Mouse (Mus musculus) embryonic facial prominence, embryonic 15.5 days (tissue): ENCODE measurements around the gene Fpgs. TPM values are rescaled to one million over a fixed set of nuclear protein-coding genes. Genes with fewer than 3 reads are reported as not detected.
A peak's percentile ranks its signal among the peaks of the same experiment; 100 is the strongest.

Experiments
- ATAC-seq: fragments of 200-750 bp; cut with Nextera tagmentation; 2 replicates; pipeline ENCODE4 v1.8.0; 2017; ENCODE audit warnings: low read depth, moderate TSS enrichment; ENCODE audit not compliant: insufficient number of reproducible peaks, low FRiP score, low TSS enrichment
- H3K27ac ChIP-seq: fragments of 300-500 bp; sonication (generic); replicated peaks from 2 replicates; pipeline ENCODE4 v1.5.1; 2015; ENCODE audit warnings: mild to moderate bottlenecking, inconsistent platforms
- H3K27me3 ChIP-seq: fragments of 300-500 bp; sonication (generic); 2 replicates; pipeline ENCODE4 v1.6.1; 2015; ENCODE audit warnings: inconsistent platforms
- H3K36me3 ChIP-seq: fragments of 300-500 bp; sonication (generic); 2 replicates; pipeline ENCODE4 v1.6.1; 2015; ENCODE audit warnings: mild to moderate bottlenecking, inconsistent platforms
- H3K4me1 ChIP-seq: fragments of 300-500 bp; sonication (generic); 2 replicates; pipeline ENCODE4 v1.6.1; 2015; ENCODE audit warnings: inconsistent platforms
- H3K4me2 ChIP-seq: fragments of 300-500 bp; sonication (generic); replicated peaks from 2 replicates; pipeline ENCODE4 v1.6.1; 2015; ENCODE audit warnings: mild to moderate bottlenecking, inconsistent platforms
- H3K4me3 ChIP-seq: fragments of 300-500 bp; sonication (generic); replicated peaks from 2 replicates; pipeline ENCODE4 v1.5.1; 2015; ENCODE audit warnings: mild to moderate bottlenecking, inconsistent platforms
- H3K9ac ChIP-seq: fragments of 300-500 bp; sonication (generic); 2 replicates; pipeline ENCODE4 v1.6.1; 2015; ENCODE audit warnings: inconsistent platforms
- H3K9me3 ChIP-seq: fragments of 300-500 bp; sonication (generic); replicated peaks from 2 replicates; pipeline ENCODE4 v1.6.1; 2016; ENCODE audit warnings: inconsistent platforms
- WGBS: fragments of 180-500 bp; shearing (Covaris S2); methylation state at CpG from one replicate; pipeline ENCODE4 v1.1.7; 2015; 5-methylcytosine and 5-hydroxymethylcytosine counted together
- polyA plus RNA-seq: library from polyadenylated mRNA; unstranded; fragments of >200 nt; fragmentation: Nextera tagmentation; extraction: Ambion mirVana; gene quantifications from 2 replicates; pipeline ENCODE4 v1.2.1, GENCODE M21; 2015

The Fpgs gene
- polyA plus RNA-seq, 1 experiment from 2014 or later: 33.2 TPM

DNA sequence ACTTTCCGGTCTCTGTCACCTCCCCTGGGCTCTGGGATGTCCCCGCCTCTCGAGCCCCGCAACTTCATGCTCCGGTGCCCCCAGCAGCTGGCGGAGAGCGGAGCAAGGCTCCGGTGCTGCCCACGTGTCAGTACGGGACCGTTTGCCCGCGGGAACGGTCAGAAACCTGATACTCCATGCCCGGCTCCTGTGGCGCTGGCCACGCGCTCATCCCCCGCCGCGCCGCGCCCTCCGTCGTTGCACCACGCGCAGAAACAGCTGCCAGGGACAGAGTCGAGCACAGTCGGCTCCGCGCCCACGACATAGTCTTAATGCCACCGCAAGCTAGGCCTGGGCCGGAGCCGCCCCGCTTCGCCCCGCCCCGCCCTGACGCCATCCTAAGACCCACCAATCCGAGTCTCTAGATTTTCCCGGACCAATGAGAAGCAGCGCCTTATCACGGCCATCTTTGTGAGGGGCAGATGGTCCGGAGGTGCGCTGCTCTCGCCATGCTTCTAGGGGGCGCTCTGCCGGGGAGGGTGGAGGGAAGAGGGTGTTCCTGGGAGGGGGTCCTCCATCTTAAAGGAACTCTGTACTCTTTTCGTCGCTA is 10.0 kb downstream of the Fpgs start:
- peak; percentile 98 for ATAC-seq

DNA sequence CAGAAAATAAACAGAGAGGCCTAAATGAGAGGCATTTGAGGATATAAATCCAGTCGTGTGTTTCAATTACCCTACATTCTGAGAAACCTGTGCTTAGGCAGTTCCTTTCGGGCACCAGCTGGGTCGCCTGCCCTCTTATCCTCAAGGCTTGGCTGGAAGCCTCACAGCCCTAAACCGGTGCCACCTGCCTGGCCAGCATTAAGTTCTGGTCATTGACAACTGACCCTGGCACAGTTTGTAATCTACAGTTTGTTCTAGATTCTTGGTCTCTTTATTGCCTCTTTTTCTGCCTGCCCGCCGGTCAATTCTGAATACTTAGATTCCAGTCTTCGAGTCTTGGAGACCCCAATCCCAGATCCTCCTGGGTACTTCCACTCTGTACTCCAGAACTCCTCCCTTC is 10.7 kb downstream of the Fpgs start:
- no peaks in the 10 kb centered on the region for H3K9me3 ChIP-seq
- no peak for ATAC-seq
- H3K36me3 ChIP-seq: 0 out of 2 replicates have a peak, but pooled peaks cover 6% of the 10 kb centered on the region
- peak overlapping the region; percentile 88 for H3K4me3 ChIP-seq
- peak overlapping the region; percentile 84 for H3K9ac ChIP-seq
- H3K27ac ChIP-seq: peak overlapping the region; percentile 92
- peaks cover 24% of the 10 kb centered on the region for H3K4me1 ChIP-seq
- H3K27me3 ChIP-seq: no peaks in the 10 kb centered on the region
- 11% methylated on average over 7 of the region's 7 CpGs for WGBS
- H3K4me2 ChIP-seq: peak overlapping the region; percentile 80

More for the DNA sequence above, 10.0 kb downstream of the Fpgs start:
- H3K4me2 ChIP-seq: peak overlapping the region; percentile 80
- H3K9me3 ChIP-seq: no peaks in the 10 kb centered on the region
- peak overlapping the region; percentile 88 for H3K4me3 ChIP-seq
- no peaks in the 10 kb centered on the region for H3K27me3 ChIP-seq
- peaks cover 24% of the 10 kb centered on the region for H3K4me1 ChIP-seq
- 0 out of 2 replicates have a peak, but pooled peaks cover 6% of the 10 kb centered on the region for H3K36me3 ChIP-seq
- H3K9ac ChIP-seq: peak overlapping the region; percentile 84
- peak overlapping the region; percentile 92 for H3K27ac ChIP-seq
- under 1% methylated on average over 51 of the region's 51 CpGs for WGBS

DNA sequence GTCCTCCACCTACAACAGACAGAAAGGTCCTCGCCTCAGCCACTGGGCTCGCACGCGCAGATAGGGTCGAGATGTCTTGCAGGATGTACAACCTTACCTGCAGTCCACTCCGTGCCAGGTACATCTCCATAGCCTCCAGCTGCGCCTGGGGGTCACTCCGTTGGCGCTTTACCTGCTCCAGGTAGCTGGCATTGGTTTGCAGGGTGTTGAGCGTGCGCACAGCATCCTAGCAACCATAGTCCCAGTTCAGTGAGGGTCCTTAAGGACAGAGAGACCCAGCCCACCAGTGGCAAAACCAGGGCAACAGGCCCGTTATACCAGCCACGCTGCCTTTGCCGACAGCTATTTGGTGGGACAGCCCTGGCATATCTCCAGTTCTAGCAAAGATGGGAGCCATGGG is 11.4 kb downstream of the Fpgs start:
- Histone ChIP-seq H3K4me1 (peaks cover 24% of the 10 kb centered on the region), H3K9ac (0 out of 2 replicates have a peak overlapping the region, but pooled peaks have one; percentile 0), H3K27me3 (no peaks in the 10 kb centered on the region), H3K36me3 (peaks cover 11% of the 10 kb centered on the region; the same call in 1 of the 2 replicates), H3K4me2 (peak overlapping the region; percentile 80), H3K9me3 (no peaks in the 10 kb centered on the region), H3K27ac (no peak overlapping the region), H3K4me3 (peak overlapping the region; percentile 88; the same call in 1 of the 2 replicates)
- WGBS: 88% methylated on average over 14 of the region's 14 CpGs
- ATAC-seq: no peak

DNA sequence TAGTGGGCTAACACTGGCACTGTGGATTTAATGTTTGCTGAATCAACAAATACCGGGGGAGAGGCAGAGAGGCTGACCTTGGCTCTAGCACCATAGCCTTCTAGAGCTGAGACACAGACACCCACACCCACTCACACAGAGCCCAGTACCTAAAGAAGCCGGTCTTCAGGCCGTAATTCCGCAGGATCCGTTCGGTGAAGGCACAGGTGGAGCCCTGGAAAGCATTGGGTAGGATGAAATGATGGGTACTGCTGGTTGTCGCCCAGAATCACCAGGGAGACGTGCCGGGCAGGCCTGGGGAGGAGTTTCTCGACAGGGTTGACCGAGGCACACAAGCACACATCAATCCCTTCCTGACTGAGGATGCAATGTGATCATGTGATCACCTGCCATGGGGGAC is 12.9 kb downstream of the Fpgs start:
- no peaks in the 10 kb centered on the region for H3K9me3 ChIP-seq
- H3K4me3 ChIP-seq: no peak overlapping the region
- no peak overlapping the region for H3K27ac ChIP-seq
- WGBS: 82% methylated on average over 11 of the region's 11 CpGs
- no peak for ATAC-seq
- peaks cover 27% of the 10 kb centered on the region for H3K4me1 ChIP-seq
- H3K36me3 ChIP-seq: peaks cover 26% of the 10 kb centered on the region
- H3K9ac ChIP-seq: no peak overlapping the region
- H3K4me2 ChIP-seq: no peak overlapping the region
- no peaks in the 10 kb centered on the region for H3K27me3 ChIP-seq

DNA sequence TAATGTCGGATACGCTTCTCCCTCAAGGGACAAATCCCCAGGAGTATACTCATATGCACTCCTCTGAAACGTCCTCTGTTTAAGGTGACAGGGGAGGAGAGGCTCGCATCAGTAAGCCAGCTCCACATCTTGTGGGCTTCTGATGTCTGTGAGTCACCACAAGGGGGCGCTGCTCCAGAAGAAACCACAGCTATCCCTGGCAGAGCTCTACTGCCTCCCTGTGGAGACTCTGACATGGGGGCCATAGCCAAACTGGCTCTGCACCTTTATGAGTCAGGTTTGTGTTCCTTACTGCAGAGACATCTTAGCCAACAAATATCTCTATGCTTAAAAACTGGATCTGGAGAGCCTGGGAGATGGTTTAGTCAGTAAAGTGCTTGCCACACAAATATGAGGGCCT is 14.5 kb downstream of the Fpgs start:
- peaks cover 42% of the 10 kb centered on the region for H3K36me3 ChIP-seq
- H3K4me2 ChIP-seq: no peak overlapping the region
- no peak overlapping the region for H3K9ac ChIP-seq
- H3K4me1 ChIP-seq: peaks cover 25% of the 10 kb centered on the region
- ATAC-seq: no peak
- WGBS: 16% methylated on average over 5 of the region's 5 CpGs
- H3K9me3 ChIP-seq: no peaks in the 10 kb centered on the region
- no peak overlapping the region for H3K27ac ChIP-seq
- H3K27me3 ChIP-seq: no peaks in the 10 kb centered on the region
- H3K4me3 ChIP-seq: no peak overlapping the region

DNA sequence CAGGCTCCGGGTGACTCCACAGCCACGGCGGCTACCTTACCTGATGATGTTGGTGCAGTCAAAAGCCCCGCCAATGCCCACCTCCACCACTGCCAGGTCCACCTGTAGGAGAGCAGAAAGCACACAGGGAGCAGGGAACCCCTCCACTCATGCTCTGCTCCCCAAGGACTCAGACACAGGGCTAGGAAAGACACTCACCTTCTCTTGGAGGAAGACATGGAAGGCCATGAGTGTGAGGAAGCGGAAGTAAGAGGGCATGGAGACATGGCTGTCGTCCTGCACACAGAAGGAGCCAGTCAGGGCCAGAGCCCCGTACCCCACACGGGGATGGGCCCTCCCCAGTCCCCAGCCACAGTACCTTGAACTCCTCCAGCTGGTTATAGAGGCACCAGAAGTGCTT is 16.4 kb downstream of the Fpgs start:
- H3K36me3 ChIP-seq: peaks cover 61% of the 10 kb centered on the region
- no peak overlapping the region for H3K4me2 ChIP-seq
- no peak for ATAC-seq
- H3K4me3 ChIP-seq: no peak overlapping the region
- H3K27me3 ChIP-seq: no peaks in the 10 kb centered on the region
- peaks cover 13% of the 10 kb centered on the region for H3K4me1 ChIP-seq
- H3K27ac ChIP-seq: no peak overlapping the region
- 92% methylated on average over 8 of the region's 8 CpGs for WGBS
- no peaks in the 10 kb centered on the region for H3K9me3 ChIP-seq
- H3K9ac ChIP-seq: no peak overlapping the region

DNA sequence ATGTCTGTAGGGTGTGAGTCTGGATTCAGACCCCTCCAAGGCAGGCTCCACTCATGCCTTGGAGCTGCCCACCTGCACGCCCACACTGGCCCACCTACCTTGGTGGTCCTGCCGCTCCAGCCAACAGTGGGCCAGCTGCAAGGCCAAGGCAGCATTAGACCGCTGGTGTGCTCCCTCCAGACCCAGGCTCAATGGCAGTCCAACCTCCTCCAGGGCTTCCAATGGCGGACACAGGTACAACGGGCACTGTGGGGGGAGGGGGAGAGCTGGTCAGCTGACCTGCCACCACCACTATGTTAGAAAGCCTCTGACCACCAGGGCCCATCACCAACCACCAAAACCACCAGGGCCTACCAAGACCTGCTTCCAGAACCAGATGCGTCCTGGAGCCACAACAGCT is 17.3 kb downstream of the Fpgs start:
- ATAC-seq: no peak
- H3K27ac ChIP-seq: no peak overlapping the region
- no peaks in the 10 kb centered on the region for H3K27me3 ChIP-seq
- H3K4me3 ChIP-seq: no peak overlapping the region
- 93% methylated on average over 6 of the region's 6 CpGs for WGBS
- no peak overlapping the region for H3K9ac ChIP-seq
- no peak overlapping the region for H3K4me2 ChIP-seq
- H3K36me3 ChIP-seq: peaks cover 61% of the 10 kb centered on the region
- peaks cover 14% of the 10 kb centered on the region for H3K4me1 ChIP-seq
- no peaks in the 10 kb centered on the region for H3K9me3 ChIP-seq

DNA sequence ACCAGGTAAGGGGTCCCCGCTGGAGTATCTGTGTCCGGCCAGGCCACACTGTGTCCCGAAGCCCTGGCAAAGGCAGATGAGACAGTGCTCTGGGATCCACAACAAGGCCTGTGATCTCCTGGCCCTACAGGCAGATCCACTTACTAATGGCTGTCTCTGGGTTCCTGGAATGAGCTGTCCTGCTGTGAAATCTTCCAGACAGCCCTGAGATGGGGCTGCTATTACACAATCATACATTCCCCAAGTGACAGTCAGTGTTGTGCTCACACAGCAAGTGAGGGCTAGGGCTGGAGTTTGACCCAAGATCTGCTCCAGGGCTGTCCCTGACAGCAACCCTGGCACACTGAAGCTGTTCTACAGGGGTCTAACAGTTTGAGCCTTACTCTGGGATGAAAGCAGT is 18.1 kb downstream of the Fpgs start:
- Histone ChIP-seq H3K4me2 (no peak overlapping the region), H3K27ac (no peak overlapping the region), H3K4me3 (no peak overlapping the region), H3K4me1 (peaks cover 20% of the 10 kb centered on the region), H3K36me3 (peaks cover 59% of the 10 kb centered on the region), H3K9ac (no peak overlapping the region), H3K27me3 (no peaks in the 10 kb centered on the region), H3K9me3 (no peaks in the 10 kb centered on the region)
- WGBS: 84% methylated on average over 3 of the region's 3 CpGs
- ATAC-seq: no peak

DNA sequence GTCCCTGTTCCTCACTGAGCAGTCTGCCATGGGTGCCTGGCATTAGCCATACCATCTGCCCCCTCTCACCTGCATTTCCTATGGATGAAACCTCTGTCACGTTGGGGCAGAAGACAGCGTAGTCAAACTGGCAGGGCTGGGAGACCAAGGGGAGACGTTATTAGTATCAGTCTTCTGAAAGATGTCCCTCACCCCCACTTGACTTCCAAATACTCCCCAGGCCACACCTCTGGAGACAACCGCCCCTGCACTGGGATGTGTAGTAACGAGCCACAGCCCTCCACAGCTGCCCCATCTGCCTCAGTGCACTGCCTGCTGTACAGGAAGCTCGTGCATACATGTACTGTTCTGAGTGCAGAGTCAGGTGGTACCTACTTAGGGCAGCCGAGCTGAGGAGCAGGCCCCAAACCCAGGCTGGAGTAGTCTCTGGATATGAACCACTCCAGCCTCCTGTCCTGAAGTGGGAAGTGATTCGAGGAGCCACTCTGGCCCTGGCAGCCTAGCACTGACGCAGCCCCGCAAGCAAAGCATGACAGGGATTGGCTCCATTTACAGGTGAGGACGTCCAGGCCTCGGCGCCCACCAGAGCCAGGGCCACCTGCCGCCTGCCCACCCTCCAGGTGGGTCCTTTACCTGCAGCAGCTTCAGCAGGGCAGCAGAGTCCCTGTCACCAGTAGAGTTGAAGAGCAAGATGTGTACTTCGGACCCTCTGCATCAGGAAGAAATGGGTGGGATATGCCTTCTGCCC is 19.1 kb downstream of the Fpgs start:
- H3K4me3 ChIP-seq: no peak overlapping the region
- H3K27me3 ChIP-seq: no peaks in the 10 kb centered on the region
- WGBS: 88% methylated on average over 15 of the region's 15 CpGs
- no peak overlapping the region for H3K4me2 ChIP-seq
- peaks cover 30% of the 10 kb centered on the region for H3K4me1 ChIP-seq
- H3K36me3 ChIP-seq: peaks cover 59% of the 10 kb centered on the region
- no peak for ATAC-seq
- no peak overlapping the region for H3K9ac ChIP-seq
- H3K9me3 ChIP-seq: no peaks in the 10 kb centered on the region
- H3K27ac ChIP-seq: no peak overlapping the region

DNA sequence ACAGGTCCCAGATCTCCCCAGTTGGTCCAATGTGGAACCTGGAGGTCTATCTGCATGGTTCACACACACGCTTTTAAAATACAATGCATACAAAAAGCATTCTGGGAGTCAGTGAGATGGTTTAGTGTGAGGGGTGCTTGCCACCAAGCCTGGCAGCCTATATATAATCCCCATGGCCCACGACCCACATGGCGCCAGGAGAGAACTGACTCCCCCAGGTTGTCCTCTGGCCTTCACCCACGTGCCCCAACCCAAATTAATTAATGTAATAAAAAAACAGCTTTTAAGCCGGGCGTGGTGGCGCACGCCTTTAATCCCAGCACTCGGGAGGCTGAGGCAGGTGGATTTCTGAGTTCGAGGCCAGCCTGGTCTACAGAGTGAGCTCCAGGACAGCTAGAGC is 20.2 kb downstream of the Fpgs start:
- no peak overlapping the region for H3K4me2 ChIP-seq
- no peak overlapping the region for H3K9ac ChIP-seq
- no peak overlapping the region for H3K4me3 ChIP-seq
- no peak for ATAC-seq
- H3K9me3 ChIP-seq: no peaks in the 10 kb centered on the region
- H3K36me3 ChIP-seq: peaks cover 64% of the 10 kb centered on the region
- peaks cover 27% of the 10 kb centered on the region for H3K4me1 ChIP-seq
- WGBS: 91% methylated on average over 10 of the region's 10 CpGs
- no peaks in the 10 kb centered on the region for H3K27me3 ChIP-seq
- H3K27ac ChIP-seq: no peak overlapping the region

DNA sequence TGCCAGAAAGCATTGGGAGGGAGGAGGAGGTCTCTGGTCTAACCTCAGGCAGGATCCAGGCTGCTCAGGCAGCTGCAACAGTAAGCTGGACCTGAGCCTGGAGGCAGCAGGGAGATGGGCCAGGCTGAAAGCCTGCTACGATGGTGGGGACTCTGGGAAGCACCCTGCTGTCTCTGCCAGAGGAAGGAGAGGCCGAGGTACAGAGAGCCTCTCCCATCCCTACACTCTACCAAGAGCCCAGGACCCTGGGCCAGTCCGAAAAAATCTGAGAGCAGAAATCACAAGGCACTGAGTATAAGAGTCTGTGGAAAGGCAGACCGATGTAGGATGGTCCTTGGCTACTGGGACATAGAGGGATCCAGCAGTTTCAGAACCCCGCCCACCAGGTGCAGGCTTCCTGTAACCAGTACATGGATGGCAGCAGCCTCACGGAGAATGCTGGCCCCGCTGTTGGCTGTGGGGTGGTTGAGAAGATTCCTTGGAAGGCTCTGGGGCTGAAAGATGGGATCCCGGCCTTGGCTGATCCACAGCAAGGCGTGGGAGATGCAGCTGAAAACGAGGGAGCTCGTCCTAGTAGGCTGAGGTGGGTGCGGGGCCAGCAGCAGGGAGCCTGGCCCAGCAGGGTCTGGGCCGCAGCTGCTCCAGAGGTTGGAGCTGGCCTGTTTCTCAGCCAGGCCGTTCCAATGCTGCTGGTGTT is 21.1 kb downstream of the Fpgs start:
- 77% methylated on average over 14 of the region's 14 CpGs for whole genome bisulfite sequencing
- H3K4me2 ChIP-seq: no peak overlapping the region
- no peak overlapping the region for H3K27ac ChIP-seq
- no peak overlapping the region for H3K4me3 ChIP-seq
- H3K4me1 ChIP-seq: peaks cover 27% of the 10 kb centered on the region
- ATAC-seq: no peak
- no peak overlapping the region for H3K9ac ChIP-seq
- peaks cover 70% of the 10 kb centered on the region for H3K36me3 ChIP-seq
- no peaks in the 10 kb centered on the region for H3K27me3 ChIP-seq
- no peaks in the 10 kb centered on the region for H3K9me3 ChIP-seq
